Mouse (Mus musculus): ENCODE data around the gene Spata31d1a. TPM values are rescaled to one million over a fixed set of nuclear protein-coding genes. Genes with fewer than 3 reads are reported as not detected.
"Not testable (repeated sequence)": the region's sequence is repeated elsewhere in the genome, so short reads cannot be mapped to it uniquely, and the experiment has no call there.

Gene Spata31d1a
- 0.03 and 0.13 TPM in 2 replicates for polyA plus RNA-seq (2015; fragmentation: Nextera tagmentation; extraction: Ambion mirVana)

GRCm38 (mm10) chr13:59710230-59710629 is at the start of gene Spata31d1a:
Spata31d1a (minus strand) TSS chr13:59710330.
- Histone ChIP-seq H3K9ac (replicated peaks) (no peak within 1 kb of the TSS), H3K4me2 (no peak within 1 kb of the TSS), H3K27ac (replicated peaks) (no peak within 1 kb of the TSS), H3K9me3 (replicated peaks) (no peaks in the 10 kb centered on the region), H3K36me3 (no peaks in the 10 kb centered on the region), H3K4me3 (replicated peaks) (no peak within 1 kb of the TSS), H3K27me3 (replicated peaks) (no peaks in the 10 kb centered on the region), H3K4me1 (no peaks in the 10 kb centered on the region)
- no peak for ATAC-seq (ENCODE audit: low FRiP score)
- WGBS: 92% methylated on average over 15 of the region's 15 CpGs

- no peaks in the 10 kb centered on the region for H3K9me3 ChIP-seq (replicated peaks)
- no peaks in the 10 kb centered on the region for H3K27me3 ChIP-seq (replicated peaks)
- ATAC-seq (ENCODE audit: low FRiP score): no peak
- no peak overlapping the region for H3K27ac ChIP-seq (replicated peaks)
- H3K4me1 ChIP-seq: no peaks in the 10 kb centered on the region
- no peak overlapping the region for H3K4me3 ChIP-seq (replicated peaks)
- peaks cover 68% of the 10 kb centered on the region for H3K36me3 ChIP-seq
- H3K4me2 ChIP-seq: no peak overlapping the region
- H3K9ac ChIP-seq (replicated peaks): no peak overlapping the region
- WGBS: 95% methylated on average over 7 of the region's 7 CpGs
Observed at GRCm38 (mm10) chr13:59756906-59757305, 46.8 kb upstream of the Spata31d1a start.

DNA sequence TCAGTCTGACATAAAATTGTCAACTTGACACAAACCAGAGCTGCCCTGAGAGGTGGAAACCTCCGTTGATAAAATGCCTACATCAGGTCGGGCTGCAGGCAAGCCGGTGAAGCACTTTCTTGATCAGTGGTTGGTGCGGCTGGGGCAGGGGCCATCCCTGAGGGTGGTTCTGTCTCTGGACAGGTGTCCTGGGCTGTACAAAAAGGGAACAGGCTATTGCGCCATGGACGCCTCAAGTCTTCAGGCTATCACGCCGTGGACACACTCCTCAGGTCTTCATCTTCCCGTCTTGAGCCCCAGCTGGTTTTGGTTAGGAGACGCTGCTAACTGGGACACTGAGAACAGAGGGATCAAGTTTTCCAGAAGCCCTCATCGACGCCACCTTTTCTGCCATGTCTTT is 40.2 kb upstream of the Spata31d1a start:
- ATAC-seq (ENCODE audit: low FRiP score): no peak
- Histone ChIP-seq H3K4me1 (no peaks in the 10 kb centered on the region), H3K9ac (replicated peaks) (no peak overlapping the region), H3K9me3 (replicated peaks) (no peaks in the 10 kb centered on the region), H3K27ac (replicated peaks) (no peak overlapping the region), H3K36me3 (peaks cover 19% of the 10 kb centered on the region), H3K4me3 (replicated peaks) (no peak overlapping the region), H3K4me2 (no peak overlapping the region), H3K27me3 (replicated peaks) (no peaks in the 10 kb centered on the region)
- WGBS: 88% methylated on average over 12 of the region's 12 CpGs

DNA sequence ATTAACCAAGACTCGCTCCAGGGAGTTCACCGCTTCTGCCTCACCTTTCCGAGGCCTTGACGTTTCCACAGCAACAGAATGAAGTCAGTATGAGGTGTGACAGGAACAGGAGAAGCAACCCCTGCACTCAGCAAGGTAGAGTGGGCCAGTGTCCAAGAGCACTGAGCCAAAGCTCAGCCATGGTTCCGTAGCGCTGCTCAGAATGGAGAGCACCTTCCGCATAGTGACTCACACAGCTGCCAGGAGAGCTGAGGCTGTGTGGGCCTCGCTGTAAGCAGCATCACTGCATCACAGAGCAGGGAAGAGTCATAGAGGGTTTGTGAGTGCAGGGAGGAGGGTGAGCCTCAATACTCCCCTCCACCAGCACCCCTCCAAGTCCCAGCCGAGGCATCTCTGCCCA is 36.6 kb upstream of the Spata31d1a start, which contains the start of gene 1700014D04Rik:
TSS of gene 1700014D04Rik (minus strand) at position 42 of the 400 bp plus-strand sequence.
- WGBS: 79% methylated on average over 9 of the region's 9 CpGs
- Histone ChIP-seq H3K9me3 (replicated peaks) (no peaks in the 10 kb centered on the region), H3K36me3 (no peaks in the 10 kb centered on the region), H3K4me3 (replicated peaks) (no peak within 1 kb of the TSS), H3K4me2 (no peak within 1 kb of the TSS), H3K27ac (replicated peaks) (no peak within 1 kb of the TSS), H3K27me3 (replicated peaks) (no peaks in the 10 kb centered on the region), H3K4me1 (no peaks in the 10 kb centered on the region), H3K9ac (replicated peaks) (no peak within 1 kb of the TSS)
- no peak for ATAC-seq (ENCODE audit: low FRiP score)

DNA sequence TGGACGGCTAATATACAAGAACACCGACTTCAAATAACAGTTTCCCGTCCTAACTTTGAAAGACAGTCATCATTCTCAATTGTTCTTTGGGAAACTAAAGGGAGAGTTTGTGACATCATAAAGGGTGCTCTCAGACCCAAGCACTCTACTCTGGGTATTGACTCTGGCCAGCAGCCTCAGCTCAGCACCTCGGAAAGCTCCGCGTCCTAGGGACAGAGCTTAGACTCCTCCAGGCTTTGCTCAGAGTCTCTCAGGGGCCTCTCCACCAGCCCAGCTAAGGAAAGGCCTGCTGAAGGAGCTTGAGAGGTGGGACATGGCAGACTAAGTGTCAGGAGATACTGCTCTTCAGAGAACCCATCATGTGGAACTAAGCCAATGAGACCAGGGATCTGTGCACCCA is 36.0 kb upstream of the Spata31d1a start:
- 77% methylated on average over 6 of the region's 6 CpGs for WGBS
- no peak overlapping the region for H3K27ac ChIP-seq (replicated peaks)

DNA sequence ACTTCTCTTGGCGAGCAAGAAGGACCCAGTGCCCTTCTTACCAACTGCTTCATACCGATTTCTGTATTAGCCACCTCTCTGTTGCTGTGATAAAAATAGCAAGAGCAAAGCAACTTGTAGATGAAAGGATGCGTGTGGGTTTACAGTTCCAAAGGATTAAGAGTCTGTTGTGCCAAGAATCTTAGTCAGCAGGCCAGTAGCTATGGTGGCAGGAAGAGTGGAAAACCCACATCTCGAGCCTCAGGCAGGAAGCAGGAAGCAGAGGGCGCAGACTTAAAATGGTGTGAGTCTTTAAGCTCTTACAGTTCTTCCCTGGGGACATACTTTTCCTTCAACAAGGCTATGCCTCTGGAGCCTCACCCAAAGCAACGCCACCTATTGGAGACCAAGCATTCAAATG is 35.3 kb upstream of the Spata31d1a start:
- H3K27me3 ChIP-seq (replicated peaks): no peaks in the 10 kb centered on the region
- 92% methylated on average over 6 of the region's 6 CpGs for WGBS
- ATAC-seq (ENCODE audit: low FRiP score): no peak
- H3K9me3 ChIP-seq (replicated peaks): no peaks in the 10 kb centered on the region
- no peaks in the 10 kb centered on the region for H3K36me3 ChIP-seq
- H3K4me1 ChIP-seq: no peaks in the 10 kb centered on the region
- H3K9ac ChIP-seq (replicated peaks): no peak overlapping the region
- H3K4me2 ChIP-seq: no peak overlapping the region
- no peak overlapping the region for H3K4me3 ChIP-seq (replicated peaks)
- H3K27ac ChIP-seq (replicated peaks): no peak overlapping the region

More for the DNA sequence above, 36.0 kb upstream of the Spata31d1a start:
- no peaks in the 10 kb centered on the region for H3K36me3 ChIP-seq
- H3K9me3 ChIP-seq (replicated peaks): no peaks in the 10 kb centered on the region
- H3K27me3 ChIP-seq (replicated peaks): no peaks in the 10 kb centered on the region
- no peak overlapping the region for H3K4me2 ChIP-seq
- no peak overlapping the region for H3K4me3 ChIP-seq (replicated peaks)
- no peak for ATAC-seq (ENCODE audit: low FRiP score)
- no peak overlapping the region for H3K9ac ChIP-seq (replicated peaks)
- H3K4me1 ChIP-seq: no peaks in the 10 kb centered on the region

GRCm38 (mm10) chr13:59741697-59742096 is 31.6 kb upstream of the Spata31d1a start:
- WGBS: 83% methylated on average over 10 of the region's 10 CpGs

DNA sequence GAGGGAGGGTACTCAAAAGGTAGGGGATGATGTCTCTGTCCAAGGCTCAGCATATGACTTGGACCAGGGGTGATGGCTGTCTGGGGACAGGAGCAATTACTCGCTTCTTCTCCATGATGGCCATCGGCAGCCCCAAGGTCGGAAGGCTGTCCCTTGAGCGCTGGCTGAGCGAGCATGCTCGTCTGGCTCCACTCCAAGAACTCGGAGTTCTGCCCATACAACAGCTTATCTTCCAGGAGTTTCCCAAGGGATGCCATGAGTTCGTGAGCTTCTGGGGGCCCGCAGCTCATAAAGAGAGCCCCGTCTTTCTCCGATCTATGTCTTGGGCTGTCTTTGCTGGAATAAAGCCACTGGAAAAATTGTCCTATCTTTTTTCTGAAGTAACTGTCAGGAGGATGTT is 31.0 kb upstream of the Spata31d1a start:
- 87% methylated on average over 11 of the region's 11 CpGs for WGBS
- Histone ChIP-seq H3K27me3 (replicated peaks) (no peaks in the 10 kb centered on the region), H3K9me3 (replicated peaks) (no peaks in the 10 kb centered on the region), H3K4me3 (replicated peaks) (no peak overlapping the region), H3K36me3 (no peaks in the 10 kb centered on the region), H3K27ac (replicated peaks) (no peak overlapping the region), H3K4me2 (no peak overlapping the region), H3K4me1 (no peaks in the 10 kb centered on the region), H3K9ac (replicated peaks) (no peak overlapping the region)
- no peak for ATAC-seq (ENCODE audit: low FRiP score)

More at GRCm38 (mm10) chr13:59741697-59742096, 31.6 kb upstream of the Spata31d1a start:
- no peaks in the 10 kb centered on the region for H3K27me3 ChIP-seq (replicated peaks)
- no peaks in the 10 kb centered on the region for H3K9me3 ChIP-seq (replicated peaks)
- H3K9ac ChIP-seq (replicated peaks): no peak overlapping the region
- H3K36me3 ChIP-seq: no peaks in the 10 kb centered on the region
- no peak overlapping the region for H3K4me3 ChIP-seq (replicated peaks)
- ATAC-seq (ENCODE audit: low FRiP score): no peak
- no peak overlapping the region for H3K27ac ChIP-seq (replicated peaks)
- H3K4me2 ChIP-seq: no peak overlapping the region
- H3K4me1 ChIP-seq: no peaks in the 10 kb centered on the region

DNA sequence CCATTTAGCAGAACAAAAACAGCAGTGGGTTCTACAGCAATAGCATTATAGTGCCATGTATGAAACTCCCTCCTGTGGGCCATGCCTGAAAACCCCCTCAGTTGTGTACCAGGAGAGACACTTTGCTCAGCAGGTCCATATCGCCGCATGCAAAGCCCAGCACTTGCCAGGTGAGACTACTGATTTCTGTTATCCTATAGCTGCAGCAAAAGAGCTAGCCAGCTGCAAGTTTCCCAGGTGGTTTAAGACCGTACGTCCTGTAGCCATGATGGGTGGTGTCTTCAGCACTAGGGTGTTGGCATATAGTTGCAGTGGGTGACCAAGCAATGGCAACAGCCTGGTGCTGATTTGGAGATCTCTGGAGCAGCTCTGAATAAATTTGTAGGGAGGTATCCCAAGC is 29.3 kb upstream of the Spata31d1a start:
- Histone ChIP-seq H3K4me1 (no peaks in the 10 kb centered on the region), H3K9me3 (replicated peaks) (no peaks in the 10 kb centered on the region), H3K36me3 (no peaks in the 10 kb centered on the region), H3K9ac (replicated peaks) (no peak overlapping the region), H3K27ac (replicated peaks) (no peak overlapping the region), H3K27me3 (replicated peaks) (no peaks in the 10 kb centered on the region), H3K4me2 (no peak overlapping the region), H3K4me3 (replicated peaks) (no peak overlapping the region)
- WGBS: 94% methylated on average over 4 of the region's 4 CpGs
- no peak for ATAC-seq (ENCODE audit: low FRiP score)

GRCm38 (mm10) chr13:59738455-59738854 is 28.3 kb upstream of the Spata31d1a start:
- Histone ChIP-seq H3K36me3 (no peaks in the 10 kb centered on the region), H3K4me3 (replicated peaks) (no peak overlapping the region), H3K4me2 (no peak overlapping the region), H3K27ac (replicated peaks) (no peak overlapping the region), H3K9me3 (replicated peaks) (no peaks in the 10 kb centered on the region), H3K9ac (replicated peaks) (no peak overlapping the region), H3K4me1 (no peaks in the 10 kb centered on the region), H3K27me3 (replicated peaks) (no peaks in the 10 kb centered on the region)
- ATAC-seq (ENCODE audit: low FRiP score): no peak
- WGBS: 89% methylated on average over 2 of the region's 2 CpGs

DNA sequence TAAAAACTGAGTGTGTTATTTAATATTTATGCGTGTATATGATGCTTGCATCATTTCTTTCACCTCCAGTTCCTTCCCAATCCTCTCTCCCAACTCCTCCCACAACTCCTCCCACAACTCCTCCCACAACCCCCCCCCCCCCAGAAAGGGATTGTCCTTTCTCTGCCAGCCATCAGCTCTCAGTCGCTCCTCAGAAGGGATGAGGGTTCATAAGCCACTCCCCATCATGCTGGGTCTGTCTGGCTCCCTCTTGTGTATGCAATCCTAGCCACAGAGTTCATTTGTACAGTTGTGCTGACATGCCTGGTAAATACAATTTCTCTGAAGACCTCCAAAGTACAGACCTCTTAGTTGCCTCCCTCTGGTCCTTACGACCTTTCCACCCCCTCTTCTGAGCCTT is 25.1 kb upstream of the Spata31d1a start:
- no peaks in the 10 kb centered on the region for H3K4me1 ChIP-seq
- H3K27me3 ChIP-seq (replicated peaks): no peaks in the 10 kb centered on the region
- H3K9ac ChIP-seq (replicated peaks): no peak overlapping the region
- ATAC-seq (ENCODE audit: low FRiP score): peak; percentile 57; the same call in 1 of the 2 replicates
- H3K27ac ChIP-seq (replicated peaks): no peak overlapping the region
- H3K4me2 ChIP-seq: no peak overlapping the region
- H3K9me3 ChIP-seq (replicated peaks): no peaks in the 10 kb centered on the region
- no peaks in the 10 kb centered on the region for H3K36me3 ChIP-seq
- no peak overlapping the region for H3K4me3 ChIP-seq (replicated peaks)
- WGBS: 40% methylated on average over 3 of the region's 3 CpGs

DNA sequence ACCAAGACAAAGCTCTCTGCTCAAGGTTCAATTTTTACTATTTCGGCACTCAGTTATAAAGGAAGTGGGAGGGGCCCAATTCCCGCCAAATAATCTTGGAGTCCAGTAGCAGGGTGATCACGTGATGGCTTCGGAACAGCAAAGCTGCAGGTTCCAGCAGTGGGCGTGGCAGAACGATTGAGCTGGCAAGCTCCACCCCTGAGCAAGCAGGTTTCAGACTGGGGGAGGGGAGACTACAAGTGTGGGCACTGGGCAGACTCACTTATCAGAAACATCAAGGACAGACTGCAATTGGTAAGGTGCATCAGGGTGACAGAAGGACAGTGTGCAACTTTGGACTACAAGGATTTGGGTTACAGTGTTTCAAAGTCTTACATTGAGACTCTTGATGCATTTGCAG is 24.2 kb upstream of the Spata31d1a start:
- 39% methylated on average over 6 of the region's 6 CpGs for WGBS
- H3K9me3 ChIP-seq (replicated peaks); H3K4me1 ChIP-seq; H3K4me3 ChIP-seq (replicated peaks); H3K27me3 ChIP-seq (replicated peaks); ATAC-seq (ENCODE audit: low FRiP score); H3K27ac ChIP-seq (replicated peaks); H3K4me2 ChIP-seq; H3K9ac ChIP-seq (replicated peaks); H3K36me3 ChIP-seq: not testable (repeated sequence)

DNA sequence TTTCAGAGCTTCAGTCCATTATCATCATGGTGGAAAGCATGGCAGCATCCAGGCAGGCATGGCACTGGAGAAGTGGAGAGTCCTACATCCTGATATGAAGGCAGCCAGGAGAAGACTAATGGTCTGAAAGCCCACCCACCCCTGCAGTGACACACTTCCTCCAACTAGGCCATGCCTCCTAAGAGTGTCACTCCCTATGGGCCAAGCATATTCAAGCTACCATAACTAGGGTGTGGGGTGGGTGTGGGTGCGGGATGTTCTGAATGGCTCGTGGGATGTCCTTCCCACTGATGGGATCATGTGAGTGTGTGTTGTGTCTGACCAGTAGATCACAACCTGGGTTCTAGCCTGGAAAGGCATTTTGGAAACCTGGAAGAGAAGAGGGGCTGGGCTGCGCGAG is 23.8 kb upstream of the Spata31d1a start:
- 83% methylated on average over 4 of the region's 4 CpGs for WGBS
- no peaks in the 10 kb centered on the region for H3K27me3 ChIP-seq (replicated peaks)
- H3K9me3 ChIP-seq (replicated peaks): no peaks in the 10 kb centered on the region
- H3K36me3 ChIP-seq: no peaks in the 10 kb centered on the region
- no peak overlapping the region for H3K4me3 ChIP-seq (replicated peaks)
- H3K27ac ChIP-seq (replicated peaks): no peak overlapping the region
- no peak overlapping the region for H3K4me2 ChIP-seq
- no peak overlapping the region for H3K9ac ChIP-seq (replicated peaks)
- ATAC-seq (ENCODE audit: low FRiP score): no peak
- H3K4me1 ChIP-seq: no peaks in the 10 kb centered on the region

All from neural tube, embryonic 15.5 days (tissue).